ENCODE assay signal across 9 mouse cellular contexts in genomic region chr8:86766548-86767211, GRCm38 (mm10). TPM values are rescaled to one million over a fixed set of nuclear protein-coding genes. Genes with fewer than 3 reads are reported as not detected.
DNase-seq lines count a peak whose midpoint lies in the region; ATAC-seq and TF ChIP-seq lines count a peak whose summit lies in the region.
"Had no signal": no experiment of that assay in that cellular context is flagged by ENCODE, and none has a peak within 500 bp of the region (broad histone marks: within the 10 kb centered on the region; RNA-seq: fewer than 3 reads in every experiment).

No protein-coding gene starts in this region.

- H3K4me1 ChIP-seq in heart, adult 2 months (ENCODE audit: control insufficient read depth, insufficient read depth, low read length) = peaks cover 2% of the 10 kb centered on the region; the same call in 1 of the 2 replicates
- H3K4me1 ChIP-seq in heart, embryonic 10.5 days = no peaks in the 10 kb centered on the region; the same call in 1 of the 2 replicates
- 0 out of 2 replicates have a peak, but pooled peaks cover 3% of the 10 kb centered on the region for H3K4me1 ChIP-seq in lung, adult 2 months (ENCODE audit: control insufficient read depth, insufficient read depth, low read length)
- no peaks in the 10 kb centered on the region for H3K4me1 ChIP-seq in hindbrain, embryonic 11.5 days (replicated peaks; ENCODE audit: control insufficient read depth, insufficient read depth, low read length)

- no peak overlapping the region for H3K4me2 ChIP-seq in hindbrain, embryonic 11.5 days (replicated peaks; ENCODE audit: low read depth, low read length)
- H3K4me2 ChIP-seq: midbrain, embryonic 11.5 days had no signal

- H3K27me3 ChIP-seq in heart, adult 2 months (ENCODE audit: control insufficient read depth, insufficient read depth, low read length) = no peaks in the 10 kb centered on the region
- no peaks in the 10 kb centered on the region for H3K27me3 ChIP-seq in heart, embryonic 10.5 days (ENCODE audit: insufficient read depth, poor library complexity, severe bottlenecking)
- H3K27me3 ChIP-seq in hindbrain, embryonic 11.5 days (ENCODE audit: control insufficient read depth, insufficient read depth, low read length) = no peaks in the 10 kb centered on the region

- ATAC-seq in hindbrain, embryonic 11.5 days (ENCODE audit: low FRiP score) = no peak

- 0 out of 2 replicates have a peak, but pooled peaks have one; percentile 34 for TF ChIP-seq EP300 in heart, adult 2 months (IDR thresholded peaks at IDR 0.05; ENCODE audit: insufficient read depth, low read depth, low read length)

- DNase-seq in heart, adult 2 months = peak; percentile 33 to 64
- no peak for DNase-seq in heart, embryonic 10.5 days (ENCODE audit: low spot score)
- DNase-seq in urinary bladder, postnatal 25 days (ENCODE audit: low spot score) = peak; percentile 52
- DNase-seq in urinary bladder, adult 2 months (ENCODE audit: low spot score) = no peak
- peak; percentile 71 for DNase-seq in lung, adult 2 months
- no peak for DNase-seq in thymus, postnatal 4 days
- no peak for DNase-seq in hindbrain, embryonic 11.5 days (ENCODE audit: low spot score)
- DNase-seq in left cerebral cortex, adult 11 months (ENCODE audit: low spot score) = no peak

- peak overlapping the region; percentile 61 for H3K27ac ChIP-seq in heart, adult 2 months
- H3K27ac ChIP-seq in heart, embryonic 10.5 days = no peak overlapping the region
- no peak overlapping the region for H3K27ac ChIP-seq in hindbrain, embryonic 11.5 days (ENCODE audit: low read depth, low read length)

- H3K36me3 ChIP-seq in heart, adult 2 months (ENCODE audit: control insufficient read depth, insufficient read depth, low read length) = no peaks in the 10 kb centered on the region
- H3K36me3 ChIP-seq in heart, embryonic 10.5 days = no peaks in the 10 kb centered on the region
- no peaks in the 10 kb centered on the region for H3K36me3 ChIP-seq in hindbrain, embryonic 11.5 days (ENCODE audit: control insufficient read depth, insufficient read depth, low read length)

- no peak for TF ChIP-seq CTCF in heart, adult 2 months (IDR thresholded peaks at IDR 0.05)
- TF ChIP-seq CTCF in lung, adult 2 months (IDR thresholded peaks at IDR 0.05; ENCODE audit: insufficient read depth, low read length) = no peak

- intact Hi-C loops in heart, adult 2 months (cut with DNase I) = no loop called here

- TF ChIP-seq POLR2A in heart, adult 2 months (IDR thresholded peaks at IDR 0.05; ENCODE audit: insufficient read depth, low read depth, low read length) = no peak
- no peak for TF ChIP-seq POLR2A in lung, adult 2 months (IDR thresholded peaks at IDR 0.05; ENCODE audit: borderline replicate concordance, extremely low read depth, low read depth, low read length)

- WGBS in heart, adult 2 months = 73% methylated on average over 9 of the region's 9 CpGs
- 80% methylated on average over 9 of the region's 9 CpGs for WGBS in heart, embryonic 10.5 days
- WGBS in lung, adult 2 months = 64% methylated on average over 9 of the region's 9 CpGs
- WGBS in hindbrain, embryonic 11.5 days = 88% methylated on average over 9 of the region's 9 CpGs

- H3K79me2 ChIP-seq in heart, adult 2 months (replicated peaks; ENCODE audit: control insufficient read depth, insufficient read depth, low read length) = no peaks in the 10 kb centered on the region

- H3K9me3 ChIP-seq in heart, embryonic 10.5 days = no peaks in the 10 kb centered on the region
- H3K9me3 ChIP-seq in hindbrain, embryonic 11.5 days (ENCODE audit: control insufficient read depth, low read length) = no peaks in the 10 kb centered on the region

- no peak overlapping the region for H3K4me3 ChIP-seq in heart, adult 2 months
- no peak overlapping the region for H3K4me3 ChIP-seq in heart, embryonic 10.5 days
- no peak overlapping the region for H3K4me3 ChIP-seq in lung, adult 2 months (replicated peaks; ENCODE audit: extremely low read depth, low read depth, low read length)
- H3K4me3 ChIP-seq in hindbrain, embryonic 11.5 days (ENCODE audit: low read depth, low read length) = no peak overlapping the region

- H3K9ac ChIP-seq in heart, adult 2 months (ENCODE audit: low read depth, low read length) = no peak overlapping the region
- no peak overlapping the region for H3K9ac ChIP-seq in hindbrain, embryonic 11.5 days (ENCODE audit: low read depth, low read length)

RNA-seq across cellular contexts. Expression of gene Siah1a, which starts 20.9 kb away (rescaled TPM):
- total RNA-seq in heart, adult 2 months (2021) = 10 to 100 TPM; 11.5 to 16.3 TPM
- 15.6 and 25.8 TPM in 2 replicates for polyA plus RNA-seq in heart, adult 2 months (2012; rRNA removed)
- 29.6 and 39.9 TPM in 2 replicates for polyA plus RNA-seq in heart, embryonic 10.5 days (2016; fragmentation: Nextera tagmentation; extraction: Ambion mirVana)
- 28.9 and 30.7 TPM in 2 replicates for polyA plus RNA-seq in urinary bladder, adult 2 months (2012; rRNA removed)
- 21.3 and 27.5 TPM in 2 replicates for polyA plus RNA-seq in lung, adult 2 months (2012; rRNA removed)
- polyA plus RNA-seq in hindbrain, embryonic 11.5 days (2014; fragmentation: Nextera tagmentation; extraction: Ambion mirVana) = 78.8 and 82.9 TPM in 2 replicates

RNA-seq across cellular contexts. Expression of gene Gm10638, which starts 21.2 kb away (rescaled TPM):
- 1 to 10 TPM; 2.8 to 3.1 TPM for total RNA-seq in heart, adult 2 months (2021)
- polyA plus RNA-seq in heart, adult 2 months (2012; rRNA removed) = 0.73 and 2.0 TPM in 2 replicates
- polyA plus RNA-seq in heart, embryonic 10.5 days (2016; fragmentation: Nextera tagmentation; extraction: Ambion mirVana) = 2.9 and 4.8 TPM in 2 replicates
- 3.0 and 3.8 TPM in 2 replicates for polyA plus RNA-seq in urinary bladder, adult 2 months (2012; rRNA removed)
- 3.9 and 5.4 TPM in 2 replicates for polyA plus RNA-seq in lung, adult 2 months (2012; rRNA removed)
- polyA plus RNA-seq in hindbrain, embryonic 11.5 days (2014; fragmentation: Nextera tagmentation; extraction: Ambion mirVana) = 5.9 and 6.3 TPM in 2 replicates

Comparison
In these comparisons a context has a peak if more than half of its experiments do, and no peak if none do; other contexts are left out.
1. DNase-seq: peak in heart, adult 2 months (2 of 2), urinary bladder, postnatal 25 days (single experiment) and lung, adult 2 months (single experiment); none in heart, embryonic 10.5 days (single experiment), urinary bladder, adult 2 months (single experiment), thymus, postnatal 4 days (single experiment), hindbrain, embryonic 11.5 days (single experiment) and left cerebral cortex, adult 11 months (single experiment).